Mouse (Mus musculus) MEL (cell line): ENCODE data around the gene Gabbr2. TPM values are rescaled to one million over a fixed set of nuclear protein-coding genes. Genes with fewer than 3 reads are reported as not detected.

Source experiments
- polyA plus RNA-seq, 2 experiments: library from polyadenylated mRNA; stranded (reverse) in 1 of 2; unstranded in 1 of 2; fragments of >175 nt in 1 of 2; fragments of >200 nt in 1 of 2; gene quantifications; 2 replicates each; pipeline versions ENCODE4 v1.2.1 to v1.2.4; 2012; ENCODE audit warnings: low replicate concordance in 2 of 2, low read depth in 1 of 2; ENCODE audit not compliant: insufficient read length in 2 of 2, insufficient read depth in 1 of 2, missing spikeins in 1 of 2
- total RNA-seq: library from RNA; depleted of rRNA; stranded (reverse); fragments of 300-350 nt; gene quantifications from 2 replicates; pipeline ENCODE4 v1.2.3, GENCODE M21; 2012; rRNA removed

Gene Gabbr2
- total and polyA plus RNA-seq, 3 experiments = not detected

Other genes starting within 250 kb of the Gabbr2 start
- gene Anks6, start 65.6 kb upstream of the Gabbr2 start, total RNA-seq = not detected in 2 replicates
- gene Anks6, start 65.6 kb upstream of the Gabbr2 start, polyA plus RNA-seq = not detected
- not detected in 2 replicates for gene Galnt12, start 100.0 kb upstream of the Gabbr2 start, total RNA-seq
- gene Galnt12, start 100.0 kb upstream of the Gabbr2 start, polyA plus RNA-seq = not detected
- gene Col15a1, start 216.3 kb upstream of the Gabbr2 start, total RNA-seq = 0.78 and 2.2 TPM in 2 replicates
- 1 to 10 TPM in 1 of 2 experiments, not detected in 1; 2.6 TPM for gene Col15a1, start 216.3 kb upstream of the Gabbr2 start, polyA plus RNA-seq